Mouse (Mus musculus): ENCODE measurements at regions not wholly inside any gene's neighbourhood (a gene's known extent, or its start where the extent isn't known, plus 50 kb on each side); places are given as distances from the start of the nearest gene placed in this dataset.

- TF ChIP-seq USF1 (IDR thresholded peaks at IDR 0.05; ENCODE audit: low read depth) (no peak), POLR2A (IDR thresholded peaks at IDR 0.05; ENCODE audit: insufficient read length, low read depth) (no peak), E2F4 (IDR thresholded peaks at IDR 0.05; ENCODE audit: insufficient read depth) (no peak), MAX (IDR thresholded peaks at IDR 0.05; ENCODE audit: low read depth) (no peak), TCF12 (IDR thresholded peaks at IDR 0.05; ENCODE audit: insufficient read depth, poor library complexity, severe bottlenecking) (no peak), POLR2AphosphoS2 (IDR thresholded peaks at IDR 0.05; ENCODE audit: insufficient read length, low read depth) (no peak), REST (IDR thresholded peaks at IDR 0.05; ENCODE audit: insufficient read depth, insufficient read length) (no peak), TCF3 (IDR thresholded peaks at IDR 0.05; ENCODE audit: insufficient read length, low read depth) (no peak), MYOD1 (IDR thresholded peaks at IDR 0.05; ENCODE audit: control insufficient read depth in 1 of 3, insufficient read length in 2 of 3, low read depth in 2 of 3) (no peak)
These were observed 123.3 kb upstream of the Slc22a23 start for GRCm38 (mm10) chr13:34468132-34468748.

Data from myocyte (in vitro differentiated cells).